Mouse (Mus musculus) heart, postnatal 10 days (tissue): ENCODE data around the gene Phldb2. TPM values are rescaled to one million over a fixed set of nuclear protein-coding genes. Genes with fewer than 3 reads are reported as not detected.

Experiments used
- DNase-seq, 2 experiments: peaks; one replicate each; pipeline ENCODE4 v3.0.0; 2021
- intact Hi-C: fragments of 180-260 bp; cut with DNase I; formaldehyde crosslinking; loops from one replicate; pipeline ENCODE4 v1.15.1; 2025
- total RNA-seq, 2 experiments: library from RNA; stranded (reverse); gene quantifications; 2 replicates each; pipeline ENCODE4 v1.2.3; 2021

The Phldb2 gene
- total RNA-seq, 2 experiments from 2014 or later = 39.9 to 61.7 TPM

DNA sequence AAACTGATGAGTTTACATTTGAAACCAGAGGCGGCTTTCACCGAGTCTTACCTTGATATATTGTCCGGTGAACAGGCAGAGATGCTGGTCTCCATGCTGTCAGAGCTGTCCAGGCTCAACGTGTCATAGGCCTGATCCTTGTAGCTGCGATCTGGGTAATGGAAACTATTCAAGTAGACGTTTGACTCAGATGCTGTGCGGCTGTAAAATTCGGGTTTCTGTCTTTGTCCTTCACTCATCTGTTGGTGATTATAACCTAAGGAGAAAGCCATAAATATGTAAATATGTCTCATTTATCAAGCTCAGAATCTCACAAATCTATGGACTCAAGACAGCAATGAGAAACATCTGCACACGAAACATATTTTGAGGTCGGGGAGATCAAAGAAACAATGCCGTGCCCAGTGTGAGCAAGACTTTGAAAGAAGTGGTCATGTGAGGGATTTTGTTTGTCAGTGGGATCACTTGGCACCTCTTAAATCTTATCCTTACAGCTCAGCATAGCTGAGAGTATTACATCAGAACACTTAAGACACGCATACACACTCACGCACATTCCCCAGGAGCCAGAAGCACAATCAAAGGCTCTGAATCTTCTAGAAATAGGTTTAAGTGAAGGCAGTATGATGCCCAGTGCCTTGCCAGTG is 190.4 kb downstream of the Phldb2 start:
- intact Hi-C loops = no loop called here
- DNase-seq = no peak

- DNase-seq = no peak
- intact Hi-C loops = no loop called here
Measured at GRCm38 (mm10) chr16:45761425-45761824, 192.0 kb downstream of the Phldb2 start.

- intact Hi-C loops = loop anchor here (5.0 kb wide), 3 partner anchors 39 to 84 kb away; no protein-coding TSS in a partner anchor
- DNase-seq = no peak
Measured at GRCm38 (mm10) chr16:45758726-45759269, 194.6 kb downstream of the Phldb2 start.

GRCm38 (mm10) chr16:45757421-45758078 is 195.8 kb downstream of the Phldb2 start:
- DNase-seq = peak; percentile 72 to 74
- intact Hi-C loops = loop anchor here (2.0 to 5.0 kb wide), 5 partner anchors 40 to 263 kb away; no protein-coding TSS in a partner anchor

- DNase-seq = peak; percentile 65 to 80
- intact Hi-C loops = loop anchor here (2.0 to 5.0 kb wide), 5 partner anchors 40 to 264 kb away; no protein-coding TSS in a partner anchor
Measured at GRCm38 (mm10) chr16:45756855-45757254, 196.5 kb downstream of the Phldb2 start.

DNA sequence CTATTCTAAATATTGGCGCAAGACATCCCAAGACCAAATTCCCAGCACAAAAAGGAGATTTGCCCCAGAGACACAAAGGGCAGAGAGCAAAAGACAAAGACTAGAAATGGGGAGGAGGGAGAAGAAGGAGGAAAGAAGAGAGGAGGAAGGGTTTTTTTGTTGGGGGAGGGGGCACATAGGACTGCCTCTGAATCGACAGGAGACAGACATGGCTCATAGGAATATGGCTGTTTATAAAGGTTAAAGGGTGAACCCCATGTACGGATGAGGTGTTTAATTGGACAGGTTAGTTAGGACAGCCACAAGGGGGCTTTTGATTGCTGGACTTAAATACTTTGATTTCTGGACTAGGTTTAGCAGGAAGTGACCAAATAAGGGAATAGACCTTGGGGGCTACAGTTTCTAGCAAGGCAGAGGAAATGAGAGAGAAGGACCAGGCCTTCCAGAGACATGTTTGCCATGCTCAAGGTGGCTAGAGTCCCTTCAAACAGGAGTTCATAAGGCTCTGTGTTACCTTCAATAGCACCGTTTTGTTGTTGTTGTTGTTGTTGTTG is 209.7 kb downstream of the Phldb2 start:
- intact Hi-C loops = loop anchor here (5.0 kb wide), 1 partner anchor 224 kb away; no protein-coding TSS in a partner anchor
- DNase-seq = no peak

DNA sequence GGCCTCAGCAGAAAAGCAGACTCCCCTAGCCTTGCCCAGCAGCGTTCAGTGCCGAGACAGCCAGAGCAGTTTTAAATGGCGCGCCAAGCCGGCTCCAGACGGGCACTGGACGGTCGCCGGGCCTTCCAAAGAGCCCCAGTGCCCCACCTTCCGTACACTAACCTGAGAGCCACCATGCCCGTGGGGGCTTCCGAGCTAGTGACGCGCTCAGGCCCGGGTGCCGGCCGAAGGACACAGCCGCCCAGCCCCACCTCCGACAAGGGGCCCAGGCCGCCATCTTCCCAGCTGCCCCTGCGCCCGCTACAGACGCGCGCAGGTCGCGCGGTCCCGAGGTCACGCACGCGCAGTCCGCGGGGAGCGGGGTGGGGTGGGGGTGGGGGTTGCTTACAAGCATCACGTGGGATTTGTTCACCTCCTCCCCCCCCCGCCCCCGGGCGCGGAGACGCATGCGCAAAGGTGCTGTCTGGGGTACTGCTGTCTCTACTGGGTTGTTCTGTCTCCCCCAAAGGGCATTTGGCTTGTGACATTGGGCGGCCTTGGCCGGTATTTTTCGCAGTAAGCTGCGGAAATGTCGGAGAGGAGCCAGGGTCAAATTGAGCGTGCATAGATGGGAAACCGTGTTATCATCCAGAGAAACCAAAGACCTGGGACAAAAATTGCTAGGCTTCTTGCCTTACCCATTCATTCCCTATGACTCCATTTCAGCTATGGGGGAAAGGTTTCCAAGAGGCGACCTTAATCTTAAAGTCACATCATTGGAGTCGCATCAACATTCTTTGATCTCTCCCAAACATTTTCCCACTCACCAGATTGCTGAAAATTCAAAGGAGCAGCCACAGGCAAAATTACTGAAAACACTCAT is 210.6 kb downstream of the Phldb2 start, which contains the start of gene Abhd10:
Gene Abhd10, minus strand, starts transcription at position 341 of the 862 bp plus-strand sequence.
- peak; percentile 96 to 97 for DNase-seq
- intact Hi-C loops = loop anchor here (5.0 kb wide), 1 partner anchor 224 kb away; no protein-coding TSS in a partner anchor

DNA sequence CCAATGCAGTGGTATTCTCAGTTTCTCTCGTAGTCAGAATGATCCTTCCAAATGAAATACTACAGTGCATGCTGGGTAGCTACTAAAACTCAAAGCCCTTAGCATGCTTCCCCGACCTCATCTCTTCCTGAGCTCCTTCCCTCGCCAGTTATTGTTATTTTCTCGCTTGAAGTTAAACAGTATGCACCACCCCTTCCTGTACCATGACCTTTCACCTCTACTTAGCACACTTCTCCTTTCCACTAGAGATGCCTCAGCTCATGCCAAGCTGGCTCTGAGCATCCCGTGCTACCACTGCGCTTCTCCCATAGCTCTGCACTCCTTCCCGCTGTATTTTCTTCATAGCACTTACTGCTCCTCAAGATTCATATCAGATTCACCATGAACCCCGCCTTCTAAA is 215.5 kb downstream of the Phldb2 start:
- intact Hi-C loops = no loop called here
- no peak for DNase-seq

GRCm38 (mm10) chr16:45736724-45737123 is 216.7 kb downstream of the Phldb2 start:
- intact Hi-C loops = no loop called here
- DNase-seq = no peak

- intact Hi-C loops = no loop called here
- no peak for DNase-seq
Measured at GRCm38 (mm10) chr16:45729163-45729562, 224.2 kb downstream of the Phldb2 start.

DNA sequence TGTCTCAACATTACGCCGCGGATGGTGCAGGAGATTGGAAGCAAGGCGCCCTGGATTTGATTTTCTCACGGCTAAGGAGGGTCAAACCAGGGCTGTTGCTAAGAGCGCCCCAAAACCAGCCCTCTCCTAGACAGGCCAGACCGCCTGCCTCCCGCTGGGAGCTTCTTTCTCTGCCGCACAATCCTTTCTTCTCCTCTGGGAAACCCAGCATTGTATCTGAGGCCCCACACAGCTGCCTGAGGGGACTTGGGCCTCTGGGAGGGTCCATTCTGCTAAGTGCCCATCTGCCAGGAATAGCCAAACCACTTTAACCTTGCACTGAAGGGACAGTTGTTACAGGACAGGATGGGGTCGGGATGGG is 228.7 kb downstream of the Phldb2 start:
- no peak for DNase-seq
- intact Hi-C loops = no loop called here

- peak; percentile 16 to 30 for DNase-seq
Measured at GRCm38 (mm10) chr16:45724061-45724741, 229.2 kb downstream of the Phldb2 start, which contains the start of gene Tagln3. TSS of gene Tagln3 (minus strand) at chr16:45724608.

GRCm38 (mm10) chr16:45723172-45723901 is 230.1 kb downstream of the Phldb2 start:
- intact Hi-C loops = no loop called here
- DNase-seq = no peak

More at GRCm38 (mm10) chr16:45724061-45724741, 229.2 kb downstream of the Phldb2 start, which contains the start of gene Tagln3:
- intact Hi-C loops = no loop called here

GRCm38 (mm10) chr16:45722460-45722951 is 230.9 kb downstream of the Phldb2 start:
- intact Hi-C loops = no loop called here
- DNase-seq = no peak

- intact Hi-C loops = no loop called here
- DNase-seq = no peak
Measured at GRCm38 (mm10) chr16:45720022-45720630, 233.3 kb downstream of the Phldb2 start.

DNA sequence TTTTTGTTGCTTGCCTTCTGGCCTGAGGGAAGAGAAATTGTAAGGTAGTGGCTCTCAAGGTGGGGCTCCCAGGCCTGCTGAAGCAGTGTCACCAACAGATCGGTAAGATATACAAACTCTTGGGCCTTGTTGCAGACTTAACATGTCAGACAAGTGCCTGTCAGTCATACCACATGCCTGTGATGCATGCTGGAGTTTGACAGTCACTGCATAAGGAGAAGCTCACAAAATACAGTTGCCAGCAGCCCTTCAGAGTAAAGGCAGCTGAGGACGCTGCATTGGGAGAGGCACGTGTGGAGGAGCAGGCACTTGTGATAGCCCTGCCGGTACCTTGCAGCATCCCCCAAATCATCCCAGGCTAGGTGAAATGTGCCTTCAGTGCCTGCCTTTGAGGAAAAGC is 235.1 kb downstream of the Phldb2 start:
- intact Hi-C loops = no loop called here

DNA sequence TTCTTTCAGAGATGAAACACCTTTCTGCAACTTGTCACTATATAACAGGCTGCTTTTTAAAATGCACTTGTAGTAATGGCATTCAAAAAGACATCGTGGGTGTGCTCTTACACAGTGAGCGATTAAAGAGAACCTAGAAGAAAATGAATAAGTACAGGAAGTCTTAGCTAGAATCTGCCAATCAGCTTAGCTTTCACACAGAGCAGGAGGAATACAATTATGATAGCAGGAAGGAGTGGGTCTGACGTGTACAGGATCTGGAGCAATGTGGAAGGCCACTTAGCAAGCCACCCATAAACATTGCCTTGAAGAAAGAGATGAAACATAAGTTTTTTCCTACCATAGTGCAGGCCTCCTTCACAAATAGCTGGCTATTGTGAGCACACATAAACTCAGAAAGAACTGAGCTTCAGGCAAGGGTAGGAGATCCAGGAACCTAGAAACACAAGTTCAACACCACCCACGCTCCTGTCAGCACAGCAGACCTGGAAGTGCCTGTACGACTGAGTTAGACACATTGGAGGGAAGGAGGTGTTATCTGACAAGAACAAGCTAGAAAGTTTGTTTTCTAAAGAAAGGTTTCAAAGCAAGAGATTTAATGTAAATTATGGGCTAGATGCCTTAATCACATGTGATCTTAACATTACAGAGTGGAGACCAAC is 238.8 kb downstream of the Phldb2 start:
- no peak for DNase-seq
- intact Hi-C loops = no loop called here

More for the DNA sequence above, 235.1 kb downstream of the Phldb2 start:
- no peak for DNase-seq

- intact Hi-C loops = no loop called here
- no peak for DNase-seq
Measured at GRCm38 (mm10) chr16:45713878-45714277, 239.5 kb downstream of the Phldb2 start.
